Mouse (Mus musculus) erythroblast, embryonic 14.5 days (primary cell): Measurements from ENCODE around the gene Glp2r. TPM values are rescaled to one million over a fixed set of nuclear protein-coding genes. Genes with fewer than 3 reads are reported as not detected.

Experiments
- H3K27me3 ChIP-seq: 2 replicates; pipeline ENCODE4 v1.6.1; 2012; ENCODE audit warnings: inconsistent platforms; ENCODE audit not compliant: control insufficient read depth
- H3K36me3 ChIP-seq: 2 replicates; pipeline ENCODE4 v1.6.1; 2012; ENCODE audit warnings: mild to moderate bottlenecking, inconsistent platforms; ENCODE audit not compliant: control insufficient read depth
- H3K4me1 ChIP-seq: 2 replicates; pipeline ENCODE4 v1.6.1; 2012; ENCODE audit warnings: inconsistent platforms; ENCODE audit not compliant: control insufficient read depth
- H3K4me3 ChIP-seq: replicated peaks from 2 replicates; pipeline ENCODE3; 2012; ENCODE audit warnings: moderate library complexity, mild to moderate bottlenecking, inconsistent platforms
- H3K9me3 ChIP-seq: 2 replicates; pipeline ENCODE4 v1.6.1; 2012; ENCODE audit warnings: low read length, inconsistent platforms, mixed read lengths; ENCODE audit not compliant: control insufficient read depth
- GATA1 ChIP-seq: IDR thresholded peaks from 2 replicates; pipeline ENCODE4 v1.6.1; 2012; ENCODE audit warnings: low read length, inconsistent platforms, mixed read lengths
- TAL1 ChIP-seq: IDR thresholded peaks from 3 replicates; pipeline ENCODE4 v1.6.1; 2012; ENCODE audit warnings: low read length, inconsistent platforms, mixed read lengths
- polyA plus RNA-seq: library from polyadenylated mRNA; stranded (reverse); fragments of >175 nt; gene quantifications from 2 replicates; pipeline ENCODE4 v1.2.3, GENCODE M21; 2012

The Glp2r gene
- polyA plus RNA-seq, 1 experiment, result not detected

DNA sequence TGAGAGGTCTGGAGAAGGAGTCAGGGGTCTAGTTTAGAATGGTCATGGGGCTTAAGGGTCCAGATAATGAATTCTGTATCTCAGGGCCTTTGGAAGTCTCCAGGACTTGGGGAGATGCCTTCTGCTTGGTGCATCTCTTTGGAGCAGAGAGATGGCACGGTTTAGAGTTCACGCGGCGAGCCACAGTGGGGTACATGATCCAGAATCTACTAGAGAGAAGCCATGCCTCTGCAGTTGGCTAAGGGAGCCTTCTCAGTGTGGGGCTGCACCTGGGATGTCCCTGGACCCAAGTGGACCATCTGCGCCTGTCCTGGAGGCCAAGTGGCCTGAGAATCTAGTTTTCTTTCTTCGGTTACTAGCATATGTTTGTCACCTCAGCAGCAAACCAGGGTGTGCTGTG is 100.9 kb downstream of the Glp2r start:
- TF ChIP-seq TAL1 (no peak), GATA1 (no peak)
- Histone ChIP-seq H3K9me3 (no peaks in the 10 kb centered on the region), H3K36me3 (no peaks in the 10 kb centered on the region), H3K4me1 (no peaks in the 10 kb centered on the region), H3K4me3 (no peak overlapping the region), H3K27me3 (no peaks in the 10 kb centered on the region)

DNA sequence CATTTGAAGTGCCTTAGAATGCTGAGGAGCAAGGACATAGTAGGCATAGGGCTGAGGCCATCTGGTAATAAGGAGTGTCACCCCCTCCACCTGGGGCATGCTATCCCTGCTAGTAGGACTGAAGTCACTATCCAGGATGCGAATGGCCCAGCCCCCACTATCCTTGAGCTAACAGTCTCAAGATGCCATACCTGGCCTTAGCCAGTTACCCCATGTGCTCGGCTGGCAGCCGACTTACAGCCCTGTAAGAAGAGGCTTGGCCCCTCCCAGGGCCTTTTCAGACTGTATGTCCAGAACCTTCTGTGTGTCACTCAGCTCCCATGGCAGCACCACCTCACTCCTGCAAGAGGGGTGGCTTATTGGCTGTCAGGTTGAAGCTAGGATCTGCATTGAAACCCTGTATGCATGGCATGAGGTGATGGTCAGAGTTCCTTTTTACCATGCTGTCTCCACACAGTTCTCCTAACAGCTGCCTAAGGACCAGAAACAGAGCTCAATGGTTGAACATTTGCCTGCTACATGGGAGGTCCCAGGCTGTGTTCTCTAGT is 102.4 kb downstream of the Glp2r start:
- no peaks in the 10 kb centered on the region for H3K27me3 ChIP-seq
- no peak overlapping the region for H3K4me3 ChIP-seq
- TF ChIP-seq TAL1 (no peak), GATA1 (no peak)
- H3K9me3 ChIP-seq, result no peaks in the 10 kb centered on the region
- H3K4me1 ChIP-seq, result no peaks in the 10 kb centered on the region
- no peaks in the 10 kb centered on the region for H3K36me3 ChIP-seq

GRCm38 (mm10) chr11:67667531-67668332 is 103.2 kb downstream of the Glp2r start:
- Histone ChIP-seq H3K27me3 (no peaks in the 10 kb centered on the region), H3K9me3 (no peaks in the 10 kb centered on the region), H3K4me1 (no peaks in the 10 kb centered on the region), H3K36me3 (no peaks in the 10 kb centered on the region), H3K4me3 (no peak overlapping the region)
- TF ChIP-seq GATA1, result no peak

- no peaks in the 10 kb centered on the region for H3K9me3 ChIP-seq
- H3K4me1 ChIP-seq, result no peaks in the 10 kb centered on the region
- no peaks in the 10 kb centered on the region for H3K36me3 ChIP-seq
- H3K4me3 ChIP-seq, result no peak overlapping the region
- TF ChIP-seq GATA1 (no peak), TAL1 (no peak)
- no peaks in the 10 kb centered on the region for H3K27me3 ChIP-seq
Observed at GRCm38 (mm10) chr11:67666129-67666528, 104.8 kb downstream of the Glp2r start.

GRCm38 (mm10) chr11:67664918-67665317 is 106.0 kb downstream of the Glp2r start:
- TF ChIP-seq GATA1 (no peak), TAL1 (no peak)
- Histone ChIP-seq H3K4me1 (no peaks in the 10 kb centered on the region), H3K36me3 (no peaks in the 10 kb centered on the region), H3K4me3 (no peak overlapping the region), H3K27me3 (no peaks in the 10 kb centered on the region), H3K9me3 (no peaks in the 10 kb centered on the region)

DNA sequence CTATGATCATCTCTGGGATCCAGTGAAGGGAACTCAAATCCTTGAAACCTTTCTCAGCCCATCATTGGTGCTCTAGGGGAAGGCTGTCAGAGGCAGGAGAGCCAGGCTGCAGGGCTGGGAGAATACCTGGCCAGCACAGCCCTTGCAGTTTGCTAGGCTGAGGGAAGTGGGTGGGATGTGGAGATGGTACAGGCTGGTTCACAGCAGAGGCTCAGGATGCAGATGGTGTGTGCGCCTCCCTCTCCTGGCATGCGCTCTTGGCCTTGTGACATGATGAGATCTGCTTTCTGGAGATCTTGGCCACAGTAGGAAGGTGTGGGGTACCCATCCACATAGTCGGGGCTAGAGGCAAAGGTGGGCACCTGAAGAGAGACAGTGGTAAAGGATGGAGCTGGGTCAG is 106.7 kb downstream of the Glp2r start:
- H3K9me3 ChIP-seq, result no peaks in the 10 kb centered on the region
- no peaks in the 10 kb centered on the region for H3K36me3 ChIP-seq
- H3K27me3 ChIP-seq, result no peaks in the 10 kb centered on the region
- TF ChIP-seq TAL1, result no peak
- TF ChIP-seq GATA1, result no peak
- H3K4me3 ChIP-seq, result no peak overlapping the region
- H3K4me1 ChIP-seq, result no peaks in the 10 kb centered on the region

DNA sequence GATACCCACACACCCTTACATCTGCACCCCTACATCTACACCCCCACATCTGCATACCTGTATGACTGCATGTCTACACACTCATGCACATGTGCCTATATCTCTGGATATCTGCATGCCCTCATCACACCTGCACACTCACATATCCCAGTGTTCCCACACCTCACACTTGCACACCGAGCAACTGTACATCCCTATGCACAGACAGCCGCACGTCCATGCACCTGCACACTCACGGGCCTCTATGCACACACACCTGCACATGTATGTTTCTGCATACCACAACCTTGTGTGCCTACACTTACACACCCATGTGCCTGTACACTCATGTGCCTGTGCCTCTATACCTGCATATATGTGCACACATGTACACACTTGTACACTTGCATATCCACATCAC is 107.5 kb downstream of the Glp2r start:
- no peak for TF ChIP-seq GATA1
- TF ChIP-seq TAL1, result no peak
- Histone ChIP-seq H3K9me3 (no peaks in the 10 kb centered on the region), H3K4me1 (no peaks in the 10 kb centered on the region), H3K4me3 (no peak overlapping the region), H3K36me3 (no peaks in the 10 kb centered on the region), H3K27me3 (no peaks in the 10 kb centered on the region)

DNA sequence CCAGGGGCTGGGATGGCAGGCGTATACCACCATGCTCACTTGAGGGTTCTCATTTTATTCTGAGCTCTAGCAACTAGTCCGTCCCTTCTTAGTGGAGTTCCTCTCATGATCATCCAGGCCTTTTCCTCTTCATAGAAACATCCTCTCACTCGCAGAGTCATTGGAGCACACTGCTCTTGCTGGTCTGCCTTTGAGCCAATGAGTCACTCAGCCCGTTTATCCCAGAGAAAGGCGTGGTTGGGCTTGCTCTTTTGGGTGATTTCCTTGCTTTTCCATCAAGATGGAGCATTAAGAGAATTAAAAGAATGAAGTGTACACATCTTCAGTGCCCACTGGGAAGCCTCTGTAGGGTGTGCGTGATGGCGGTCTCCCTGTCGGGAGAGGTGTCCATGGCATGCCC is 109.5 kb downstream of the Glp2r start:
- no peaks in the 10 kb centered on the region for H3K27me3 ChIP-seq
- no peaks in the 10 kb centered on the region for H3K36me3 ChIP-seq
- H3K4me3 ChIP-seq, result no peak overlapping the region
- no peaks in the 10 kb centered on the region for H3K4me1 ChIP-seq
- no peak for TF ChIP-seq GATA1
- TF ChIP-seq TAL1, result no peak
- no peaks in the 10 kb centered on the region for H3K9me3 ChIP-seq

DNA sequence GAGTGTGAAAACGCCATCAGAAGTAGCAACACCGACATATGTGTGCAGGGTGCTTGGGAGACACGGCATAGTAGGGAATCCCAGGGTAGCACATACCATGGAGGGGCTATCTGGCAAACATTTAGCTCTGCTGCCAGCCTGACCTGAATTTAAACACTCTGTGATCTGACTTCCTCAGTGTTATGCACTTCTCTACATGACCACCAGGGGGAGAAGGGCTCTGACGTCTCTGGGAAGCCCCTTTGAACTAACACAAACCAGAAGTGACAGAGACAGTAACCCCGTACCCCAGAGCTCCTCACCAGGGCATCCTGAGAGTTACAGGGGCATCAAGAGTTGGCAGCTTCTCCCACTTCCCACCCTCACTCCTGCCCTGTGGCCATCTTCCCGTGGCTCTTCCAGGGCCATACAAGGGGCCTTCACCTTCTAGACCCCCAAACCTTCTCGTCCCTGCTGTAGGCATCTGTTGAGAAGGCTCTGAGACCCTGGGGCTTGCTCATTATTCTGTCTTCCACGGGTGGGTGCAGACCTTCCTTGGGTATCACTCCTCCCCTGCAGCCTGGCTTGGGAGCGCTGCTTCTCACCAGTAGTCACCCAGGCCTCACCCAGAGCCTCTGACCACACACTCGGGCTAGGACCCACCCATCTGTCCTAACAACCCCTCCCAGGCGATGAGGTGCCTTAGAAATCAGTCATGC is 113.1 kb downstream of the Glp2r start:
- no peaks in the 10 kb centered on the region for H3K27me3 ChIP-seq
- no peaks in the 10 kb centered on the region for H3K4me1 ChIP-seq
- H3K4me3 ChIP-seq, result no peak overlapping the region
- H3K36me3 ChIP-seq, result no peaks in the 10 kb centered on the region
- TF ChIP-seq TAL1 (no peak), GATA1 (no peak)
- no peaks in the 10 kb centered on the region for H3K9me3 ChIP-seq
